Mouse (Mus musculus) embryonic facial prominence, embryonic 15.5 days (tissue): ENCODE results near the gene Trim54. TPM values are rescaled to one million over a fixed set of nuclear protein-coding genes. Genes with fewer than 3 reads are reported as not detected.

Experiments
- ATAC-seq: fragments of 200-750 bp; cut with Nextera tagmentation; 2 replicates; pipeline ENCODE4 v1.8.0; 2017; ENCODE audit warnings: low read depth, moderate TSS enrichment; ENCODE audit not compliant: insufficient number of reproducible peaks, low FRiP score, low TSS enrichment
- H3K27ac ChIP-seq: fragments of 300-500 bp; sonication (generic); replicated peaks from 2 replicates; pipeline ENCODE4 v1.5.1; 2015; ENCODE audit warnings: mild to moderate bottlenecking, inconsistent platforms
- H3K27me3 ChIP-seq: fragments of 300-500 bp; sonication (generic); 2 replicates; pipeline ENCODE4 v1.6.1; 2015; ENCODE audit warnings: inconsistent platforms
- H3K36me3 ChIP-seq: fragments of 300-500 bp; sonication (generic); 2 replicates; pipeline ENCODE4 v1.6.1; 2015; ENCODE audit warnings: mild to moderate bottlenecking, inconsistent platforms
- H3K4me1 ChIP-seq: fragments of 300-500 bp; sonication (generic); 2 replicates; pipeline ENCODE4 v1.6.1; 2015; ENCODE audit warnings: inconsistent platforms
- H3K4me2 ChIP-seq: fragments of 300-500 bp; sonication (generic); replicated peaks from 2 replicates; pipeline ENCODE4 v1.6.1; 2015; ENCODE audit warnings: mild to moderate bottlenecking, inconsistent platforms
- H3K4me3 ChIP-seq: fragments of 300-500 bp; sonication (generic); replicated peaks from 2 replicates; pipeline ENCODE4 v1.5.1; 2015; ENCODE audit warnings: mild to moderate bottlenecking, inconsistent platforms
- H3K9ac ChIP-seq: fragments of 300-500 bp; sonication (generic); 2 replicates; pipeline ENCODE4 v1.6.1; 2015; ENCODE audit warnings: inconsistent platforms
- H3K9me3 ChIP-seq: fragments of 300-500 bp; sonication (generic); replicated peaks from 2 replicates; pipeline ENCODE4 v1.6.1; 2016; ENCODE audit warnings: inconsistent platforms
- WGBS: fragments of 180-500 bp; shearing (Covaris S2); methylation state at CpG from one replicate; pipeline ENCODE4 v1.1.7; 2015; 5-methylcytosine and 5-hydroxymethylcytosine counted together
- polyA plus RNA-seq: library from polyadenylated mRNA; unstranded; fragments of >200 nt; fragmentation: Nextera tagmentation; extraction: Ambion mirVana; gene quantifications from 2 replicates; pipeline ENCODE4 v1.2.1, GENCODE M21; 2015

The Trim54 gene
- polyA plus RNA-seq, 1 experiment from 2014 or later, result 10.2 TPM

- Histone ChIP-seq H3K36me3 (peaks cover 17% of the 10 kb centered on the region), H3K4me1 (peaks cover 12% of the 10 kb centered on the region), H3K27me3 (no peaks in the 10 kb centered on the region), H3K4me3 (no peak overlapping the region), H3K4me2 (no peak overlapping the region), H3K27ac (no peak overlapping the region), H3K9me3 (no peaks in the 10 kb centered on the region), H3K9ac (no peak overlapping the region)
- no peak for ATAC-seq
- WGBS, result 95% methylated on average over 3 of the region's 3 CpGs
Measured at GRCm38 (mm10) chr5:31151746-31152145, 35.2 kb downstream of the Trim54 start.

DNA sequence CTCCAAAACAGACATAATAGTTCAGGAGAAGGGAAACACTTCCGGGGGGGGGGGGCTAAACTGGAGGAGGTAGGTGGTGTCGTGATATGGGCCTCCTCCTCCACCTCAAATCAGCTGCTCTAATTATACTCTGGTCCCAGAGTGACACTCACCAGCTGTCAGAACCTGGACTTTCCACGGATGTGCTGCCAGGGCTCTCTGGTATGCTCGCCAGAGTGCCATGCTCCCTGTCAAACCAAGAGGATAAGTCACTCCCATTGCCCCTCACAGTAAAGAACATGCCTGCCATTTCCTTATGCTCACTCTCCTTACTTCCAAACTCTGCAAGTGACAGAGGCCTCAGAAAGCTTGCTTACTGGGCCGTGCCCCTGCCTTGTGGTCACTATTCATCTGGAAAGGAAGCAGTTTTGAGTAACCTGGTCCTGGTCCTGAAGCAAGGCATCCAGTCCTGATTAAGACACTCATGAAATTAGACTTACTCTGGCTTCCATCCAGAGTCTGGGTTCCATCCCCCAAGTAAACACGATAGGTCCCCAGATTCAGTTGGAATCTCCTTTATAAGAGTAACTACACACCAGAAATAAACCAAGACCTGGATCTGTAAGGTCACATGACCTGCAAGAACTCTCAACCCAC is 37.1 kb downstream of the Trim54 start:
- H3K9me3 ChIP-seq, result no peaks in the 10 kb centered on the region
- H3K27me3 ChIP-seq, result no peaks in the 10 kb centered on the region
- peaks cover 12% of the 10 kb centered on the region for H3K4me1 ChIP-seq
- peak overlapping the region; percentile 64 for H3K4me2 ChIP-seq
- peak overlapping the region; percentile 62 for H3K9ac ChIP-seq
- H3K36me3 ChIP-seq, result peaks cover 32% of the 10 kb centered on the region
- ATAC-seq, result no peak
- WGBS, result 21% methylated on average over 6 of the region's 6 CpGs
- H3K4me3 ChIP-seq, result peak overlapping the region; percentile 65
- peak overlapping the region; percentile 88; the same call in 1 of the 2 replicates for H3K27ac ChIP-seq

- H3K36me3 ChIP-seq, result peaks cover 37% of the 10 kb centered on the region
- peaks cover 12% of the 10 kb centered on the region for H3K4me1 ChIP-seq
- no peaks in the 10 kb centered on the region for H3K9me3 ChIP-seq
- ATAC-seq, result peak; percentile 92
- under 1% methylated on average over 19 of the region's 19 CpGs for WGBS
- H3K9ac ChIP-seq, result peak within 1 kb of the TSS; percentile 62
- H3K27me3 ChIP-seq, result no peaks in the 10 kb centered on the region
- H3K4me2 ChIP-seq, result peak within 1 kb of the TSS; percentile 64
- peak within 1 kb of the TSS; percentile 65 for H3K4me3 ChIP-seq
- H3K27ac ChIP-seq, result peak within 1 kb of the TSS; percentile 88
Measured at GRCm38 (mm10) chr5:31154152-31154553, 37.6 kb downstream of the Trim54 start, which contains the start of gene Mpv17. Gene Mpv17 (minus strand): TSS chr5:31154251.

- peaks cover 88% of the 10 kb centered on the region for H3K36me3 ChIP-seq
- H3K4me2 ChIP-seq, result no peak overlapping the region
- no peak for ATAC-seq
- no peaks in the 10 kb centered on the region for H3K4me1 ChIP-seq
- H3K27ac ChIP-seq, result no peak overlapping the region
- H3K9me3 ChIP-seq, result no peaks in the 10 kb centered on the region
- H3K9ac ChIP-seq, result no peak overlapping the region
- H3K27me3 ChIP-seq, result no peaks in the 10 kb centered on the region
- no peak overlapping the region for H3K4me3 ChIP-seq
Measured at GRCm38 (mm10) chr5:31162462-31162861, 46.0 kb downstream of the Trim54 start.

DNA sequence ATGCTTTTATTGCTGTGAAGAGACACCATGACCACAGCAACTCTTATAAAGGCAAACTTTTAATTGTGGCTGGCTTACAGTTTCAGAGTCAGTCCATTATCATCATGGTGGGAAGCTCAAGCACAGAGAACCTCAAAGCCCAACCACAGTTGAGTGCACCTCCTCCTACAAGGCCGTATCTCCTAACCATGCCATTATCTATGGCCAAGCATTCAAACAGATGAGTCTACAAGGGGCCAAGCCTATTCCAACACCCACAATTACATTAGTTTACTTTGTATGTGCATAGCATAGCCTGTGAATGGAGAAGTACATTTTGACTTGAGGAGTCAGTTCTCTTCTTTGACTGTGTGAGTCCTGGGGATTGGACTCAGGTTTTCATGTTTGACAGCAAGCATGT is 48.4 kb downstream of the Trim54 start:
- Histone ChIP-seq H3K27me3 (no peaks in the 10 kb centered on the region), H3K4me1 (no peaks in the 10 kb centered on the region), H3K9ac (no peak overlapping the region), H3K36me3 (peaks cover 88% of the 10 kb centered on the region), H3K27ac (no peak overlapping the region), H3K4me3 (no peak overlapping the region), H3K9me3 (no peaks in the 10 kb centered on the region), H3K4me2 (no peak overlapping the region)
- no peak for ATAC-seq
- WGBS, result 94% methylated on average over 1 of the region's 1 CpGs

- no peak overlapping the region for H3K9ac ChIP-seq
- peaks cover 87% of the 10 kb centered on the region for H3K36me3 ChIP-seq
- ATAC-seq, result no peak
- H3K9me3 ChIP-seq, result no peaks in the 10 kb centered on the region
- no peak overlapping the region for H3K27ac ChIP-seq
- no peak overlapping the region for H3K4me3 ChIP-seq
- H3K4me1 ChIP-seq, result no peaks in the 10 kb centered on the region
- WGBS, result 88% methylated on average over 4 of the region's 4 CpGs
- no peaks in the 10 kb centered on the region for H3K27me3 ChIP-seq
- no peak overlapping the region for H3K4me2 ChIP-seq
Measured at GRCm38 (mm10) chr5:31168630-31169029, 52.1 kb downstream of the Trim54 start.

DNA sequence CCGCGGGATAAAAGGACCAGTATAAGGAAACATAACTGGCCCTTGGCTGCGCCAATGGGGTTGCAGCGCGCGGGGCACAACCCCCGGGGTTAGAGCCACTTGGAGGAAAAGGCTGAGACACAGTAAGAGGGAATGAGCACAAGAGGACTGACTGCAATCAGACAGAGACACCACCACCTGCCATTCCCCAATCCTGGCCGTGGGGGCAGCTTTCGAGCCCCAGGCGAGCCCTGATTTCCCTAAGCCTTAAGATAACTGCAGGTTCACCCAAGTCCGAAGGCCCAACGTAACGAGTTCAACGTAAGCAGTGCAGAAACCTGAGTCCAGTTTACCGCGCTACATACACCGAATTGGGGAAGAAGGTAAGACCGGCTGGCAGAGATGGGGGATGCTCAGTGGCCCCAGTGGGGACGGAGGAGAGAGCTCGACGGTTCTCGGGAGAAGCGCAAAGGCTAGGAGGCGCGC is 62.8 kb downstream of the Trim54 start:
- Histone ChIP-seq H3K9me3 (no peaks in the 10 kb centered on the region), H3K9ac (peak overlapping the region; percentile 71), H3K36me3 (peaks cover 12% of the 10 kb centered on the region), H3K27ac (peak overlapping the region; percentile 99), H3K4me1 (peaks cover 8% of the 10 kb centered on the region; the same call in 1 of the 2 replicates), H3K4me3 (peak overlapping the region; percentile 93), H3K27me3 (no peaks in the 10 kb centered on the region), H3K4me2 (peak overlapping the region; percentile 83)
- WGBS, result 0% methylated on average over 25 of the region's 25 CpGs
- ATAC-seq, result peak; percentile 49; the same call in 1 of the 2 replicates

GRCm38 (mm10) chr5:31179766-31180630 is 63.5 kb downstream of the Trim54 start, which contains the start of the genes Gm29609 and Gtf3c2:
Gene Gm29609 (minus strand): TSS chr5:31179911.
Gene Gtf3c2 (minus strand): TSS chr5:31180144.
- H3K9me3 ChIP-seq, result no peaks in the 10 kb centered on the region
- H3K9ac ChIP-seq, result peak within 1 kb of the TSS; percentile 71
- H3K4me2 ChIP-seq, result peak within 1 kb of the TSS; percentile 83
- peaks cover 8% of the 10 kb centered on the region; the same call in 1 of the 2 replicates for H3K4me1 ChIP-seq
- H3K27me3 ChIP-seq, result no peaks in the 10 kb centered on the region
- peak within 1 kb of the TSS; percentile 99 for H3K27ac ChIP-seq
- WGBS, result under 1% methylated on average over 59 of the region's 59 CpGs
- H3K4me3 ChIP-seq, result peak within 1 kb of the TSS; percentile 93
- ATAC-seq, result peak; percentile 98
- peaks cover 7% of the 10 kb centered on the region; the same call in 1 of the 2 replicates for H3K36me3 ChIP-seq

DNA sequence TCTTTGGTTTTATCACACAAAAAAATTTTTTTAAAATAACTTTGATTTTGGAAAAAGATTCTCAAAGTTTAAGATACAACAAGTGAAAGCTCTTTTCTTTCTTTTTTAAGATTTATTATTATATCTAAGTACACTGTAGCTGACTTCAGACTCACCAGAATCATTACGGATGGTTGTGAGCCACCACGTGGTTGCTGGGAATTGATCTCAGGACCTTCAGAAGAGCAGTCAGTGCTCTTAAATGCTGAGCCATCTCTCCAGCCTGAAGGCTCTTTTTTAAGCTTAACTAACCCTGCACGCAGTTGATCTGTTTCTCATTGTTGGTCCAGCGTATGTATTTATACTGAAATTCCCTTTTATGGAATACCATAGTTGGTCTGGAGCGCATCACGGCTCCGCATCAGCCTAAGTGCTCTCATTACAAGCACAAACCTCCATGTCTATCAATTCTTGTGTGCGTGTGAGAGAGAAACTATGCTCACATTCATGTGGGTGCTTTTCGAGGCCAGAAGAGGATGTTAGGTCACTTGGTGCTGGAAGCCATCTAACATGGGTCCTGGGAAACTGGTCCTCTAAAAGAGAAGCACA is 64.8 kb downstream of the Trim54 start:
- no peak overlapping the region for H3K9ac ChIP-seq
- no peaks in the 10 kb centered on the region for H3K27me3 ChIP-seq
- H3K4me2 ChIP-seq, result no peak overlapping the region
- no peak for ATAC-seq
- no peak overlapping the region for H3K27ac ChIP-seq
- WGBS, result 88% methylated on average over 9 of the region's 9 CpGs
- H3K4me3 ChIP-seq, result no peak overlapping the region
- peaks cover 8% of the 10 kb centered on the region; the same call in 1 of the 2 replicates for H3K4me1 ChIP-seq
- H3K9me3 ChIP-seq, result no peaks in the 10 kb centered on the region
- peaks cover 7% of the 10 kb centered on the region; the same call in 1 of the 2 replicates for H3K36me3 ChIP-seq

DNA sequence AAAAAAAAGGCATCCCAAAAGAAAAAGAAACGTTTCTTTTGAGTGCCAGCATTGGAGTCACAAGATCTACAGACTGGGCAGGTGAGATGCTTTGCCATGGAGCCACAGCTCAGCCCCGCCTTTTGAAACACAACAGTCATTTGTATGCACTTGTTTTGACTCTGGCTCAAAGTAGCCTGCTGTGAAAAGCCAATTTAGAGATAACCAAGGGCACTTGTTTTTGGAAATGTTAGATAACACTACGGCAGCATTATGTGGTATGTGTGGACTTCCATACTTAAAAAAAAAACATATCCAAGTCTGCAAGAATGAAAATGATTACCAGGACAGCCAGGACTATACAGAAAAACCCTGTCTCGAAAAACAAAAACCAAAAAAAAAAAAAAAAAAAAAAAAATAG is 67.2 kb downstream of the Trim54 start:
- WGBS, result 62% methylated on average over 4 of the region's 4 CpGs
- no peaks in the 10 kb centered on the region for H3K9me3 ChIP-seq
- H3K4me3 ChIP-seq, result no peak overlapping the region
- no peak for ATAC-seq
- H3K36me3 ChIP-seq, result peaks cover 20% of the 10 kb centered on the region
- no peaks in the 10 kb centered on the region for H3K27me3 ChIP-seq
- peaks cover 8% of the 10 kb centered on the region; the same call in 1 of the 2 replicates for H3K4me1 ChIP-seq
- no peak overlapping the region for H3K9ac ChIP-seq
- H3K4me2 ChIP-seq, result no peak overlapping the region
- no peak overlapping the region for H3K27ac ChIP-seq
